Mouse (Mus musculus) liver, embryonic 16.5 days (tissue): ENCODE data around the gene Hspbap1. TPM values are rescaled to one million over a fixed set of nuclear protein-coding genes. Genes with fewer than 3 reads are reported as not detected.

Source experiments
- ATAC-seq: fragments of 200-750 bp; cut with Nextera tagmentation; 2 replicates; pipeline ENCODE4 v1.8.0; 2017; ENCODE audit warnings: low read depth, mild to moderate bottlenecking, moderate number of reproducible peaks, moderate library complexity
- H3K27ac ChIP-seq: fragments of 300-500 bp; sonication (generic); 2 replicates; pipeline ENCODE4 v1.5.1; 2014; ENCODE audit warnings: mild to moderate bottlenecking, low read length
- H3K27me3 ChIP-seq: fragments of 300-500 bp; sonication (generic); 2 replicates; pipeline ENCODE4 v1.6.1; 2014; ENCODE audit warnings: low read depth, low read length, mixed read lengths; ENCODE audit not compliant: control insufficient read depth, insufficient read depth
- H3K36me3 ChIP-seq: fragments of 300-500 bp; sonication (generic); 2 replicates; pipeline ENCODE4 v1.6.1; 2014; ENCODE audit warnings: mild to moderate bottlenecking; ENCODE audit not compliant: control insufficient read depth, insufficient read depth
- H3K4me1 ChIP-seq: fragments of 300-500 bp; sonication (generic); 2 replicates; pipeline ENCODE4 v1.6.1; 2014; ENCODE audit warnings: low read depth, low read length, mixed read lengths; ENCODE audit not compliant: control insufficient read depth
- H3K4me2 ChIP-seq: fragments of 300-500 bp; sonication (generic); 2 replicates; pipeline ENCODE4 v1.6.1; 2014; ENCODE audit warnings: low read depth, low read length, mixed read lengths
- H3K4me3 ChIP-seq: fragments of 300-500 bp; sonication (generic); 2 replicates; pipeline ENCODE4 v1.5.1; 2014; ENCODE audit warnings: low read depth, mild to moderate bottlenecking, low read length
- H3K9ac ChIP-seq: fragments of 300-500 bp; sonication (generic); 2 replicates; pipeline ENCODE4 v1.6.1; 2014; ENCODE audit warnings: low read depth, low read length
- H3K9me3 ChIP-seq: fragments of 300-500 bp; sonication (generic); replicated peaks from 2 replicates; pipeline ENCODE4 v1.6.1; 2016; ENCODE audit warnings: low read length; ENCODE audit not compliant: control insufficient read depth
- WGBS: fragments of 180-500 bp; shearing (Covaris S2); extraction: QIAGEN DNeasy Blood & Tissue Kit; methylation state at CpG from one replicate; pipeline ENCODE4 v1.1.7; 2014; ENCODE audit not compliant: insufficient replicate concordance; 5-methylcytosine and 5-hydroxymethylcytosine counted together
- polyA plus RNA-seq: library from polyadenylated mRNA; unstranded; fragments of >200 nt; fragmentation: Nextera tagmentation; extraction: Ambion mirVana; gene quantifications from 2 replicates; pipeline ENCODE4 v1.2.1, GENCODE M21; 2015

Gene Hspbap1
- polyA plus RNA-seq, 1 experiment from 2014 or later = 17.2 TPM

- peaks cover 17% of the 10 kb centered on the region for H3K4me1 ChIP-seq
- no peak overlapping the region for H3K4me3 ChIP-seq
- no peaks in the 10 kb centered on the region for H3K27me3 ChIP-seq
- H3K9ac ChIP-seq = no peak overlapping the region
- WGBS = 81% methylated on average over 5 of the region's 5 CpGs
- H3K9me3 ChIP-seq = no peaks in the 10 kb centered on the region
- H3K4me2 ChIP-seq = no peak overlapping the region
- H3K36me3 ChIP-seq = no peaks in the 10 kb centered on the region
- H3K27ac ChIP-seq = no peak overlapping the region
- ATAC-seq = no peak
Observed at GRCm38 (mm10) chr16:35781651-35782050, 11.5 kb downstream of the Hspbap1 start.

- no peak for ATAC-seq
- Histone ChIP-seq H3K9me3 (no peaks in the 10 kb centered on the region), H3K9ac (no peak overlapping the region), H3K27me3 (no peaks in the 10 kb centered on the region), H3K4me2 (no peak overlapping the region), H3K36me3 (peaks cover 5% of the 10 kb centered on the region), H3K4me3 (no peak overlapping the region), H3K4me1 (peaks cover 17% of the 10 kb centered on the region), H3K27ac (no peak overlapping the region)
- 77% methylated on average over 13 of the region's 13 CpGs for WGBS
Observed at GRCm38 (mm10) chr16:35782451-35783206, 12.5 kb downstream of the Hspbap1 start.

- H3K36me3 ChIP-seq = peaks cover 8% of the 10 kb centered on the region
- H3K4me1 ChIP-seq = peaks cover 17% of the 10 kb centered on the region
- H3K27ac ChIP-seq = no peak overlapping the region
- H3K9ac ChIP-seq = no peak overlapping the region
- H3K27me3 ChIP-seq = no peaks in the 10 kb centered on the region
- no peak for ATAC-seq
- H3K4me2 ChIP-seq = no peak overlapping the region
- H3K4me3 ChIP-seq = no peak overlapping the region
- 62% methylated on average over 3 of the region's 3 CpGs for WGBS
- no peaks in the 10 kb centered on the region for H3K9me3 ChIP-seq
Observed at GRCm38 (mm10) chr16:35783207-35783573, 13.0 kb downstream of the Hspbap1 start.

- no peak overlapping the region for H3K27ac ChIP-seq
- H3K4me3 ChIP-seq = no peak overlapping the region
- WGBS = 50% methylated on average over 7 of the region's 7 CpGs
- H3K4me1 ChIP-seq = peaks cover 17% of the 10 kb centered on the region
- no peaks in the 10 kb centered on the region for H3K9me3 ChIP-seq
- H3K36me3 ChIP-seq = peaks cover 13% of the 10 kb centered on the region
- no peaks in the 10 kb centered on the region for H3K27me3 ChIP-seq
- H3K9ac ChIP-seq = no peak overlapping the region
- no peak overlapping the region for H3K4me2 ChIP-seq
- ATAC-seq = 0 out of 2 replicates have a peak, but pooled peaks have one; percentile 30
Observed at GRCm38 (mm10) chr16:35784134-35784725, 14.1 kb downstream of the Hspbap1 start.

- no peak overlapping the region for H3K4me3 ChIP-seq
- no peaks in the 10 kb centered on the region for H3K27me3 ChIP-seq
- H3K27ac ChIP-seq = no peak overlapping the region
- peaks cover 17% of the 10 kb centered on the region for H3K4me1 ChIP-seq
- no peak overlapping the region for H3K9ac ChIP-seq
- H3K36me3 ChIP-seq = peaks cover 13% of the 10 kb centered on the region
- no peak overlapping the region for H3K4me2 ChIP-seq
- no peak for ATAC-seq
- 86% methylated on average over 6 of the region's 6 CpGs for WGBS
- H3K9me3 ChIP-seq = no peaks in the 10 kb centered on the region
Observed at GRCm38 (mm10) chr16:35787163-35787562, 17.0 kb downstream of the Hspbap1 start.

- Histone ChIP-seq H3K36me3 (peaks cover 13% of the 10 kb centered on the region), H3K9me3 (no peaks in the 10 kb centered on the region), H3K4me2 (no peak overlapping the region), H3K27me3 (no peaks in the 10 kb centered on the region), H3K4me1 (peaks cover 17% of the 10 kb centered on the region), H3K9ac (no peak overlapping the region), H3K4me3 (no peak overlapping the region), H3K27ac (no peak overlapping the region)
- peak; percentile 60; the same call in 1 of the 2 replicates for ATAC-seq
- WGBS = 81% methylated on average over 8 of the region's 8 CpGs
Observed at GRCm38 (mm10) chr16:35787568-35788189, 17.5 kb downstream of the Hspbap1 start.

GRCm38 (mm10) chr16:35788330-35788729 is 18.2 kb downstream of the Hspbap1 start:
- no peaks in the 10 kb centered on the region for H3K27me3 ChIP-seq
- no peaks in the 10 kb centered on the region for H3K9me3 ChIP-seq
- no peak overlapping the region for H3K4me3 ChIP-seq
- H3K36me3 ChIP-seq = peaks cover 13% of the 10 kb centered on the region
- no peak for ATAC-seq
- H3K4me2 ChIP-seq = no peak overlapping the region
- peaks cover 13% of the 10 kb centered on the region for H3K4me1 ChIP-seq
- 83% methylated on average over 6 of the region's 6 CpGs for WGBS
- H3K27ac ChIP-seq = no peak overlapping the region
- H3K9ac ChIP-seq = no peak overlapping the region

- H3K4me1 ChIP-seq = no peaks in the 10 kb centered on the region; the same call in 1 of the 2 replicates
- no peak for ATAC-seq
- 73% methylated on average over 6 of the region's 6 CpGs for WGBS
- H3K27ac ChIP-seq = no peak overlapping the region
- no peak overlapping the region for H3K4me3 ChIP-seq
- H3K4me2 ChIP-seq = no peak overlapping the region
- H3K27me3 ChIP-seq = no peaks in the 10 kb centered on the region
- peaks cover 13% of the 10 kb centered on the region for H3K36me3 ChIP-seq
- no peaks in the 10 kb centered on the region for H3K9me3 ChIP-seq
- no peak overlapping the region for H3K9ac ChIP-seq
Observed at GRCm38 (mm10) chr16:35791962-35792521, 21.9 kb downstream of the Hspbap1 start.

- Histone ChIP-seq H3K27ac (no peak overlapping the region), H3K9me3 (no peaks in the 10 kb centered on the region), H3K9ac (no peak overlapping the region), H3K4me1 (peaks cover 17% of the 10 kb centered on the region), H3K36me3 (peaks cover 3% of the 10 kb centered on the region; the same call in 1 of the 2 replicates), H3K4me2 (no peak overlapping the region), H3K4me3 (no peak overlapping the region), H3K27me3 (no peaks in the 10 kb centered on the region)
- no peak for ATAC-seq
- 87% methylated on average over 7 of the region's 7 CpGs for WGBS
Observed at GRCm38 (mm10) chr16:35802163-35802562, 32.0 kb downstream of the Hspbap1 start.
